Mouse (Mus musculus): Measurements from ENCODE around the gene Dgkz.
A peak's percentile ranks its signal among the peaks of the same experiment; 100 is the strongest.

Dgkz gene

DNA sequence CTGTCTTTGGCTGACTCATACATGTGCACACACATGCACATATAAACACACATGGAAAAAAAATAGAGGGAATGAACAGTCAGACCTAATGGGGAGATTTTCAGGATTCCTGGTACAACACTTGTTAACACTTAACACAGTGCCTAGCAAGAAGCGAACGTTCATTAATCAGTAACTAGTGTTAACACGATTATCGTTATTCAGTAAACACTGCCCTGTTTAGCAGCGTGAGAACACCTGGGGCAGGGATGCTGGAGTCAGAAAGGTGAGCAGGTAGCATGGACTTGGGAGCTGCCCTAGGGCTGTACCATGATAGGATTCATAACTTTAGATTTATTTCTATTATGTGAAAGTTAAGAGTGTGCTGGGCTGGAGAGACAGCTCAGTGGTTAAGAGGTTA is 20.3 kb upstream of the Dgkz start:
- no peak for DNase-seq (ENCODE audit: low spot score in 2 of 2)

DNA sequence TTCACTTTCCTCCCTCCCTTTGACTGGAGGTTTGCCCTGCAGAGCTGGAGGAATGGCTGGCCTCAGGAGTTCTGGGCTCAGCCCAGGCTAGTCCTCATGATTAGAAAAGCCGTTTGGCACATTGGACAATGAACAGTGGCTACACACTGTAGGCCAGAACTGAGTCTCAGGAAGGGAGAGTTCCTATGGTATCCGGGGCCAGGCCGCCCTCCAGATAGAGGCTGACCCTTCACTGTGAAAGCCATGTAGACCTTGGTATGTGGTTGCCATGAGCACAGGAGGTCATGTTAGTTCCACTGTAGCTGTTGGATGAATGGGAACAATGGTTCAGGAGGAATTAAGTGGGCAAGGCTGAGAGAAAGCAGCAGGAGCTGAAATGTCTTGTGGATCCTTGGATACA is 17.7 kb upstream of the Dgkz start:
- DNase-seq (ENCODE audit: low spot score in 2 of 2): no peak

DNA sequence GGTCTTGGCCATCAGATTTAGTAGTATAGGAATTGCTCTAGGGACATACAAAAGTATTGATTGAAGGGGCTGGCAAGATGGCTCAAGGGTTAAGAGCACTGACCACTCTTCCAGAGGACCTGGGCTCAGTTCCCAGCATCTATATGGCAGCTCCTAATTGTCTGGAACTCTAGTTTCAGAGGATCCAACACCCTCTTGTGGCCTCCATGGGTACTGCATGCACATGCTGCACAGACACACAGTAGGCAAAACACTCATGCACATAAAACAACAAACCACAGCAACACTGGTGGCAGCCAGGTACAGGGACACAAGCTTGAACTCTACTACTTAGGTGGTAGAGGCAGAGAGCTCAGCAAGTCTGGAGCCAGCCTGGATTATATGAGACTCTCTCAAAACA is 14.1 kb upstream of the Dgkz start:
- no peak for DNase-seq (ENCODE audit: low spot score in 2 of 2)

DNA sequence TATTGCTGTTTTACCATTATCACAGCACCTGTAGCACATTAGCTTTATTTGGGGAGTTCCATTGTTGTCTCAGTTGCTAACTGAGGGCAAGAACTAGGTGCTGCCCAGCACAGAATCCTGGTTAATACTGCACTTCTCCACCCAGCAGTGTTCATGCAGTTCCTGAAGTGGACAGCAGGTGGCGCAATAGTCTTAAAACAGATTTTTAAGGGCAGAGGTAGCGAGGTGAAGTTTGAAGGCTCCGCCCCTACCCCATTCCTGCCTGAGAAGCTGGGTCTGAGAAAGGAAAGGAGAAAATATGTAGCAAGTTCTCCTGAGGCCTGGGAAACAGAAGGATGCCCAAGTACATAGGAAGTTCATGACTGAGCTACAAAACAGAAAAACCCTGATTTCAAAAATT is 11.9 kb upstream of the Dgkz start:
- peak; percentile 65 to 75 for DNase-seq (ENCODE audit: low spot score in 2 of 2)

DNA sequence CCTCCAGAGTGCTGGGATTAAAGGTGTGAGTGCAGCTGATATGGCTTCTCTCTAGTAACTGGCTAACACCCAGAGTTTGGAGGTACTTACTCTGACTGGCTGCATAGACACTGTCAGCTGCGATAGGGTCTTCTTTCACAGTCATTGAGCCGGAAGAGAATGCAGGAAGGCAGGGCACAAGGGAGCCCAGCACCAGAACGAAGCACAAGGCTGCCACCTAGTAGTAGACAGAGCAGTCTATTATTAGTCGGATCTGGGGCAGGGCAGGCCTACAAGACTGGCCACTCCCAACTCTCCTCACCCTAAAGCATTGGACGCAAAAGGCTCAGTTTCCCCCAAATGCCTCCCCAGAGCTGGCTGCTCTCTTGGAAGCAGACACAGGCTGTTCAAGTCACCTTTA is 10.4 kb upstream of the Dgkz start:
- peak; percentile 56 to 61 for DNase-seq (ENCODE audit: low spot score in 2 of 2)

DNA sequence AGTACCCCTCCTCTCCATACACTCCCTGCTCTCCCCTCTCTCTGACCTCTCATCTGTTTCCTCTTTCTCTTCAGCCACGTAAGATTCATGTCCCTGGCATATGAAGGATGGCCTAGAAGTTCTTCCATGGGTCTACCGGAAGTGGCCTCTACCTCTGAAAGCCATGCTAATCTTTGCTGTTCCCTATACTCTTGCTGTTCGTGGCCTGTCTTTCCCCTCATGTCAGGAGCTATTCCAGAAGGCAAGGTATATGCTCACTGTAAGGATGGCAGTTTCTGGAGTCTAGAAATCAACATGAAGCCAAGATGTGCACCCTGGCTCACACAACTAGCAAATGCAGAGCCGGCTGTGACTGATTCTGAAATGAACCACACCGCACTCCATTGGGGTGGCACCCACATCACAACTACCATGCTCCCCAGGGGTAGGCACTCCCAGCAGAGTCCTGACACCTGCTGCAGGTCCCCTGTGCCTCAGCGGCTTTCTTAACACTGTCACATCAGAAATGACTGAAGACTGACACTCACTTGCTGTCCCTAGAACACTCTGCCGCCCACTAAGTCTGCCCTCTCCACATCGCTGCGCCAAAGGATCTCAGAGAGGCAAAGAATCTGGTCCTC is 9.4 kb upstream of the Dgkz start:
- no peak for DNase-seq (ENCODE audit: low spot score in 2 of 2)

DNA sequence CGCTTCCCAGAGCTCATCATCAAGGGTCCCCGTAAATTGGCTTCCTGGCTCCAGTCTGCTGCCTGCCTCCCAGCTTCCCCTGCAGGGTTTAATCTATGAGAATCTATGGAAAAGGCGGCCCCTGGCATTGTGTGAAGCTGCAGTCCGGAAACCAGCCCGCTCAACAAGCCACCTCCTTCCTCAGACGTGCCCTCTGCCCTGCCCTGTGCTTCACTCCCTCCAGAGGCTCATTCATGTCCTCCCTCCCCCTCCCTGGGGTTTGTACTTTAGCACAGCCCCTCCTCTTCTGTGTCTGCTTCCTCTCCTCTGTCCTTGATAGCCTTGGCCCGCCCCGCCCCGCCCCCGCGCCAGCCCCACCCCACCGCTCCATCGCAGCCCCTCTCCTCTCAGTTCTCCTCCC is 8.8 kb upstream of the Dgkz start:
- DNase-seq (ENCODE audit: low spot score in 2 of 2): peak; percentile 86

DNA sequence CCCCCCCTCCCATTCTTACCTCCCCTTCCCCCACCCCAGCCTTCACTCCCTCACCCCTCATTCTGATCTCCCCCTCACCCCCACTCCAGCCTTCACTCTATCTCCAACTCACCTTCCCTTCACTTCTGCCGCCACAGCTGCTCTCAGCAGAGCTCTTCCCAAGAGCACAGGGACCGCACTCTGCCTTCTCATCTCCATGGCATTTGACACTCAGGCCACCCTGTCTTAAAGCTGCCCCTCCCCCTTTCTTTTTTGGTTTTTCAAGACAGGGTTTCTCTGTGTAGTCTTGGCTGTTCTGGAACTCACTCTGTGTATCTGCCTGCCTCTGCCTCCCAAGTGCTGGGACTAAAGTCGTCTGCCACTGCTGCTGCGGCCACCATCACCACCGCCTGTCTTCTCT is 5.2 kb upstream of the Dgkz start:
- DNase-seq (ENCODE audit: low spot score in 2 of 2): no peak

DNA sequence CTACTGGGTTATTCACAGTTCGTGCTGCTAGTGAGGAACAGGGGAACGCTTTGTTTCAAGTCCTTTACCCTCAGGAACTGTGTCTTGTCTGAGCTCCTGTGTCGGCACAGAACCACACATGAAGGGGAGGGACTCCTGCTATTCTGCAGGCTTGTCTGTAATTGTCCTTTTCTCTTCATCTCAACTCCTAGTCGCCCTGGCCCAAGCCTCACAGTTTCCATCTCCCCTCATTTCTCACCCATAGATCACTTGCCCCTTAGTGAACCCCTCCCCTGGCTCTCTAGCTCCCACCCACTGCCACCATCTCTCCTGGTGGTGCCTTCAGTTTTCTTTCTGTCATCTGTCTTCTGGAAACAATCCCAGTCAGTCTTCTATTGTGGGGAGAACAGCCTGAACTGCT is 4.6 kb upstream of the Dgkz start:
- DNase-seq (ENCODE audit: low spot score in 2 of 2): no peak

DNA sequence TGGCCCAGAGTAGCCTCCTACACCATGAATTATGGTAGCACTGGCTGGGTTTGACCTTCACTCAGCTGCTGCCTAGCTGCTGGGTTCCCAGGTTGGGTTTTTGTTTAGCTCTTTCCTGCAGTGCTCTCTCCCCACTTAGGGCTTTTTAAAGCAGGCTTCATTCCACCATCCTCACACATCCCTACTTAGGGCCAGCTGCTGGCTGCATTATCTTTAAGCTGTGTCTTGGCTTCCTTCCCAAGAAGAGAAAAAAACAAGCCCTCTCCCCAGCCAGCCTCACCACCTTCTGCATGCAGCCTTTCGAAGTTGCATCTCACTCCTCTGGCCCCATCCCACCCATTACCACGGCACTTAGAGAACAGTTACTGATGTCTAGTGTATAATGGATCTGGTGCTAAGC is 2.9 kb upstream of the Dgkz start:
- DNase-seq (ENCODE audit: low spot score in 2 of 2): no peak

DNA sequence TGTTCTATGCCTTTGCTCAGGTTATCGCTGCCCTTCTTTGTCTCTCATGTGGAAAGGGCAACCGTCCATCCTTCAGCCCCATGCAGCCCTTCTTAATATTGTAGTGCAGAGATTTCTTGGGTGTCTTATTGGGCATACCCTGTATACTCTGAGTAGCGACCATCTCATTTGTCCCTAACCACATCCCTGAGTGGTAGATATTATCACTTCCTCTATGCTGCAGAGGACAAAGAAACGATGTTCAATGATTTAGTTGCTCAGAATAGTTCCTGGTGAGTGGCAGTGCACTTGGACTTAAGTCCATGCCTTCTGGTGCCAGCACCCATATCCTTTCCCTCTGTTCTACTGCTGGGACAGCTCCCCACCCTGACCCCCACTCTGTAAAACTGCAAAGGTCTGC is 2.3 kb upstream of the Dgkz start:
- no peak for DNase-seq (ENCODE audit: low spot score in 2 of 2)

DNA sequence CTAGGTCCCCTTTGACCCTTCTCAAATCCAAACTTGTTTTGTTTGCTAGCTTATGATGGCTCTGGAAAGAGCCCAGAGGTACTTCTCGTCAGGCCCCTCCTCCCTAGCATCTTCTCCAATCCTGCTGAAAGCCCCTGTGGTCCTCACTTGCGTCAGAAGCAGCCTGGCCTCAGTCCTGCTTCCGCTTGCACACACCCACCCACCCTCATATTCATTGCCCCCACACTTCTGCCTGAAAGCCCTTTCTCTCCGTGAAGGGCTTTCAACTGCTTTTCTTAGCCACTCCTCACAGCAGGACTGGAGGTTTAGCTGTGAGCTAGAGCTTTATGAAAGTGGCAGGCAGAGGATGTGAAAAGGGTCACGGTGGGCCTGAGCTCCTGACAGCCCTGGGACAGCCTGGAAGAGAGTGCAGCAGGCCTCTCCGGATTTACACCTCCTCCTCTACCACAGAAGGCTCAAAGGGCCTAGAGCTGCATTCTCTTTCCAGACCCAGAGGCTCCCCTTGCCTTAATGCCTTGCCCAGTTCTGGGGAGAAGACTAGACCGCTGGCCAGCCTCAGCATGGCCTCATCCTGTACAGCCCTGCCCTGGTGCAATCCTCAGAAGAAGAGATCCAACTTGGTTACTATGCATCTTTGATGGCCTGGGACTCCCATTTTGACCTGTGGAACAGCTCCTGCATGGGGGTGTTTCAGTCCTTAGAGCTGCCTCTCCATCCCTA is 2.1 kb downstream of the Dgkz start:
- no peak for DNase-seq (ENCODE audit: low spot score in 2 of 2)

DNA sequence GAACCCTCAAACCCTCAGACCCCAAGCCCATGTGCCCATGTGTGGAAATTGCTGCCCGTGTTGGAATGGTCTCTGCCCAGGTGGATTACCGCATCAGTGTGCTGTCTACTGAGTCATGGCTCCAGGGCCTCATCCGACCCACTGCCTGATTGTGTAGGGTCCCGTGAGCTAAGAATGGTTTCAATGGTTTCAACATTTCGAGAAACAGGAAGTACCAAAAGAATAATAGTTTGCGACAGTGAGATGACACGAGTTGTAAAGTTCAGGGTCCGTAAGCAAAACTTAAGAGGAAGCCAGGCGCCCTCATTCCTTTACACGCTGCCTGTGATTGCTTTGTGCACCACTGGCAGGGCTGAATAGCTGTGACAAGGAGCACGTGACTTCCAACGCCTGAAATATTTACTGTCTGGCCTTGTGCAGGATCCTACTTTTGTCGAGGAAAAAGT is 3.5 kb downstream of the Dgkz start:
- DNase-seq (ENCODE audit: low spot score in 2 of 2): peak; percentile 28 to 46

DNA sequence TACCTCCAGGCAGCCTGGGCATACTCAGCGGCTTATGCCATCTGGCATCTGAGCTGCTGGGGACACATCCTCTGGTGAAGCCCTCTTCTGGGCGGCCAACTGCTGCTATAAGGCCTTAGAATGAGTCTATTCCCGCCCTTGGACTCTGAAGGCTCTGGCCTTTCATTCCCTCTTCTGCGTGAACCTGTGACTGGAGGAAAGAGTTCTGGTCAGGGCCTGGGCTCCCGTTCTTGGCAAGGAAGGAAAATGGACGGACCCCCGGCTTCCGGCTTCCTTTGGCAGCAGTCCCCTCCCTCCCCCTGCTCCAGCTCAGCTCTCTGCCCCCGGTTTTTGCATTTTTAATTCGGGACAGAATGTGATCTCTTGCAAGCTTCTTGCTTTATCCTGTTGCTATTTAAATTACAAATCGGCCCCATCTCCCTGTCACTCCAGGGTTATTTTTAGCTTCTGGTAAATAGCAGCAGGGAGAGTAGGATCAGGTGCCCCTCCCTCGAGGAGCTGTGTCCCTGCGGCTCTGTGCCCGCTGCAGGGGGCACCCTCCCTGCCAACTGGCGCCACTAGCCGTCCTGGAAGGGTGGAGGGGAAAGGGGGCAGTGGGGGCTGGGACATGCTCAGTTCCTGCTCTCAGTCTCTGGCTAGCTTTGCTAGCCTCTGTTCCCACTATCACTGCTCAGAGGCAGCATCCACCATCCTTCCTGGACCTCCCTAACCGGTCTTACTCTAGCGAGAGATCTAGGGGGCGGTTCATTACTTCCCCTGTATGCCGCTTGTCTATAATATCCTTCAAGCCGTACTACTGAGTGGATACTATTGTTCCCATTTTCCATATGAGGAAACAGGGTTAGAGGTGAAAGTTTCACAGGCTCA is 4.2 kb downstream of the Dgkz start:
- no peak for DNase-seq (ENCODE audit: low spot score in 2 of 2)

DNA sequence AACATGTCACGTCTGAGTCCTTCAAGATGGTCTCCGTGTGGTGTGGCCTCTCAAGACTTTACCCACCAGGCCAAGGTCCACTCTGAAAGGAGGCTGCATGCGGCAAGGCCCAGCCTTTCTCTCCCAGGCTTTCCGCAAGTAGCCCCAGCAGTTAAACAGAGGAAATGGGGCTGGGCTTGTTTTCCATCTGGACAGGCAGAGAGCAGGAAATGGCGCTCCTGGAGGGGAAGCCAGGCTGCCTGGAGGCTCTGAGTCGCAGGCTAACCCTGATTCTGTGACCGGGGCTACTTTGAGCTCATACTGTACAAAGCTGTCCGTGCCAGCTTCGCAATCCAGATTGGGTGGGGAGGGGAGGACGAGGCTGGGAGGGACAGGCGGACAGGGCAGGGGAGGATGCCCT is 7.7 kb downstream of the Dgkz start:
- DNase-seq (ENCODE audit: low spot score in 2 of 2): no peak

DNA sequence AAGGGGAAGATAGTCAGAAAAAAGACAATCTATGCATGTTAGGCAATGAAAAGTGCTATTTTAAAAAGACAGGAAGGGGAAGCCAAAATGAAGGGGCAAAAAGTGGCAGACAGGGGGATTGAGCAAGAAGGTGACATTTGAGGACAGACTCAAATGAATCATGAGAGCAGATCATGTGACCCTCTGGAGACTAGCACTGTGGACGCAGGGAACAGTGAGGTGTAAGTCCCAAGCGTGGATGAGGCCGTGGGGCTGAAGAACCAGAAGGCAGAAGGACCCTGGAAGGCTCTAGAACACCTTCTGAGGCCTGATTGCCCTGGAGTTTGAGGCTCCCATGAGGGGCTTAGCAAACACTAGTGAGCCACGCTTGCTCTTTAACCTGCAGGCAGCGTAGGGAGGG is 9.3 kb downstream of the Dgkz start:
- DNase-seq (ENCODE audit: low spot score in 2 of 2): no peak

DNA sequence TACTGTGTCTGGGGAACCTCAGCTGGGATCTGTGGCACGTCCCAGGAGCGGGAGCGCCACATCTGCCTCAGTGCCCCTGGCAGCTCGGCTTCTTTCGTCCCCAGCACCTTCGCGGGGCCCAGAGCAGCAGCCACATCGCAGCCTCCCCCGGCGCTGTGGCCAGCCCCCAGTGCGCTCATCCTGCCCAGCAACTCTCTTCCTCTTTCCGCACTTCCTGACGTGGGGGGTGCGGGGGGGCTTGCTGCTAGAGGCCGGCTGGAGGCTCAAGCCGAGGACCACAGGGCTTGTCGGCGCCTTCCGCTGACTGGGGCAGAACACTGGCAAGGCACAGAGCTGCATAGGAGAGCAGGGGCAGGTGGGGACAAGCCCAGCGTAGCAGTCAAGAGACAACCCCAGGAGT is 10.2 kb downstream of the Dgkz start:
- DNase-seq (ENCODE audit: low spot score in 2 of 2): peak; percentile 85

DNA sequence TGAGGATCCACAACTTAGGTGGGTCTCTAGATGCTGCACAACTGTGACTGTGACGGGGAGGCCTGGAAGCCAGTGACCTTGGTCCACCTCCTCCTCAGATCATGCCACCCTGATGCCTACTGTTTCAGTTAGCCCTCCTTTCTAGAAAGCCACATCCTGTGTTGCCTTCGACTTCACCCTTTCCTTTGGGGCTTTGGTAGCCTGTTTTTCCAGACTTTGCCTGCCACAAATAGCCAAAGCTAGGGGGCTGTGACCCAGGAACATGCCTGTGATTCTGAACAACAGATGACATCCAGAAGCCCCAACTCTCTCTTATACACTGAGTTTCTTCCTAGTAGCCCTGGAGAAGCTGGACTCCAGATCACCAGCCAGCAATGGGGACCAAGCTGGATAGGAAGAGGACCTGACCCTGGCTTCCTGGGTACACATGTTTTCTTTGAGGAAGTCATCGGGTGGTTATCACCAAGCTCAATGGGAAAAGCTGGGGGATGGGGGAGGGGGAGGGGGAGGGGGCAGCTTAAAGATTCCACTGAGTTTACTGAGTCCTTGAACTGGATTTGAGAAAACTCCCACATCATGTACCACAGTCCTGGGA is 11.0 kb downstream of the Dgkz start:
- DNase-seq (ENCODE audit: low spot score in 2 of 2): no peak

DNA sequence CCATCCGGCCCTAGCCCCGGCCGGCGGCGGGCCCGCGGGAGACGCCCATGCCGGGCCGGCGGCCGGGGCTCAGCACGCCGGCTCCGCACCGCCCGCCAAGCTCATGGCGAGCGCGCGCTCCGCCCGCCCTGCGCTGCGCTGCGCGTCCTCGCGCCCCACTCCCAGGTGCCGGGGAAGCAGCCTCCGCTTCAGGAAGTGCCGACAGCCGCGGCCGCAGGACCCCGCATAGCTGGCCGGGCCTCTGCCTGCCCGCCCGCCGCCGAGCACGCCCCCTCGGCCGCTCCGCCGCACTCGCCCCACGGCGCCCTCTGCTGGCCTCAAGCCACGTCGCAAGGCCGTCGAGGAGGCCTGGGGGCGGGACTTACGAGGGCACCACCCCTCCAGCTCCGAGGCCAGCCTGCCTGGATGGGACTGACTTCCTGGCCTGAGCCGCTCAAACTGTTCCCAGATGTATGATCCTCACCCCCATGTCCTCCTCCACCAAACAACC is 12.2 kb downstream of the Dgkz start:
- DNase-seq (ENCODE audit: low spot score in 2 of 2): peak; percentile 91 to 95

DNA sequence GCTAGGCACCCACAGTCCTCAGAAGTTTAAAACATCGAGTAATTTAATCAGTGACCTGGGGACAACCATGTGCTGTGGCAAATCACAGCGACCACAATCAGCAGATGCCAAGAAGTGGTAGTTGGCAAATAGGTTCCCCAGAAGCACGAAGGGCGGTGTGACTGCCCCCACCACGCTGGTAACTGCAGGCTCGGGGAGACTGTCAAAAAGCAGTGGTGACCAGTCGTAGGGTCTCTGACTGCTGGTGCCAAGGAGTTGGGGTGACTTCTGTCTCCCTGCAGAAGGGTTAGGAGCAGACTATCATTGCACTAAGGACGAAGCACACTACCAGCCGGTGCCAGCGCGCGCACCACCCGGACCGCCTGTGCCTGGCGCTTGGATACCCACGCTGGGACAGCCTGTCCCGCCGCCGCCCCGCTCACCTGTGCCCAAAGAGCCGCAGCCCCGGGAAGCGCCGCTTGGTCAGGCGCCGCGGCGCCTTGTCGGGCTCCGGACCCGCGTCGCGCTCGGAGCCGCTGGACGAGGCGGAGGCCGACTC is 12.7 kb downstream of the Dgkz start:
- DNase-seq (ENCODE audit: low spot score in 2 of 2): peak in 1 of 2 experiments; percentile 27

DNA sequence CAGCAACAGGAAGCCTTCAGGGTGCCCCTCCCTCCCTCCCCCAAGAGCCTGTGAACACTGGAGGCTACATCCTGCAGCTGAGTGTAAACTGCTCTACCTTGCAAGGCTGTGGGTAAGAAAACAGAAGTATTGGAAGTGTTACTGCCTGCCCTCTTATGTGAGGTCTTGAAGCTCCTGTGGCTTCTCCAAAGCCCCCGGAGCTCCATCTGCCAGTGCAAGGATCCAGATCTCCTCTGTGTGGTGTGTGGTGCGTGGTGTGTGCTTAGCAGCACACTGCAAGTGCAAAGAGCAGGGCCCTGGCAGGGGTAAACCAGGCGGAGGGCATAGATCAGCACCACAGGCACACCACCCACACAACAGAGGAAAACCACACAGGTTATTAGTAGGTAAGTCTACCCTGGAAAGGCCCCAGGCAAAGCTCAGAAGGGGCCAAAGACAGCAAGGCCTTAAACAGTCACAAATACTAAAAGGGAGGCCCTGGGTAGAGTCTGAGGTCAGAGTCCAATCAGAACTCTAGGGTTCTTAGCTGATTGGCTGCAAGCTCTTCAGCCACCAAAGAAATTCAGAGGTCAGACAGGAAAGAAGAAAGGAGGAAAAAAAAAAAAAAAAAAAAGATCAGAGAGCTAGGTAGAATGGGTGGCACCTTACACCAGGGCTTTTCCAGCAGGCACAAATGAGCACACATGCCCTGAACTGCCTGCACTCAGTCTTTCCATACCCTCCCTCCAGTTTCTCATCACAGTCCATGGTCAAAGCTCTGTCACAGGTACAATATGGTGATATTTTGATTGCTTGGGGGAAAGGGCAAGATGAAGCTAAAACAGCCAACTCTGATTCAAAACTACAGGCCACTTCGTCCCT is 13.5 kb downstream of the Dgkz start:
- peak; percentile 60 to 61 for DNase-seq (ENCODE audit: low spot score in 2 of 2)
